Mouse (Mus musculus) T-helper 2 cell (primary cell): ENCODE data around the gene Arid1b.

Experiments used
- in situ Hi-C: fragments of 300-600 bp; cut with MboI, MseI; formaldehyde crosslinking; loops from one replicate; pipeline ENCODE4 v1.15.1; 2025; ENCODE audit warnings: high pct_unique_total_duplicates

The Arid1b gene

DNA sequence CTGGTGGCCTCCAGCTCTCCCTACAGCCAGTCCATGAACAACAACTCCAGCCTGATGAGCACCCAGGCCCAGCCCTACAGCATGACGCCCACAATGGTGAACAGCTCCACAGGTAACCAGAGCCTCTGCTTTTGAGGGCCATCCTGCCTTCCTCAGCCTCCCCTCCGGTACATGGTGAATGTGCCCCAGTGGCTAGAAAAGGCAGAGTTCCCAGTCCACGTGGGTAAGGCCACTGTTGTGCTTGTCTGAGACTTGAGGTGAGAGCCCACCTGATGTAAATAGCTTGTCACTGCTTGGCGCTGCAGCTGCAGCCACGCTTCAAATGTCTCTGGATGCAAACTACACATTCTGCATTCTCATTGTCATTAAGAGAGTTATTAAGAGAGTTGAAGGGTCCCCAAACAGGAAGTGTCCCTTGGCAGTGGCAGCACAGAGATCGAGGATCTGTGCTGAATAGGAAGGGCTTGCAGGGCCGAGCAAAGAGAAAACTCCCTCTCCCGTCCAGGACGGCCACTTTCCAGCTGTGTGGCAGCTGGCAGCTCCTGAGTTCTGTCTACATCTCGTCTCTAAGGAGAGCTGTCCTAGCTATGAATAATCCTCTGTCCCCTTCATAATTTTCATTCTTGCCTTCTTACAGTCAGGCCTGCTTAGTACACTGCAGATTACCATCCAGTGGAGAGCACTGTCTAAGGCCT, 311.8 kb downstream of the Arid1b start:
- in situ Hi-C loops, result no loop called here

DNA sequence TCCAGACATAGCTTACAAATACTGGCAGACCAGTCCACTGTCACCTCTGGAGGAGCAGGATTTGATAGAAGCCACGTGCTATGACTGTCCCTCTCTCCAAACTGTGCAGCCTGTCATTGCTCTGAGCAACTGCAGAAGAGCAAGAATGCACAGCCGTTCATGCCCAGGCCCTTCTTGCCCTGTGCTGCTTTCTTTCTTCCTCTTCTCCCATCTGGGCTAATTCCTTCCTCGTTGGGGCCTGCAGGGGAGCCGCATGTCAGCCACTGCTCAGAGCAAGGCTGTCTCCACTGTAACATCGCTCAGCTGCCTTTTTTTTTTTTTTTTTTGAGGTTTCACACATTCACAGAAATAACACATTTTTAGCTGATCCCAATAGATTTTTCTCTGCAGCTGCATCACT, 315.8 kb downstream of the Arid1b start:
- in situ Hi-C loops, result no loop called here

DNA sequence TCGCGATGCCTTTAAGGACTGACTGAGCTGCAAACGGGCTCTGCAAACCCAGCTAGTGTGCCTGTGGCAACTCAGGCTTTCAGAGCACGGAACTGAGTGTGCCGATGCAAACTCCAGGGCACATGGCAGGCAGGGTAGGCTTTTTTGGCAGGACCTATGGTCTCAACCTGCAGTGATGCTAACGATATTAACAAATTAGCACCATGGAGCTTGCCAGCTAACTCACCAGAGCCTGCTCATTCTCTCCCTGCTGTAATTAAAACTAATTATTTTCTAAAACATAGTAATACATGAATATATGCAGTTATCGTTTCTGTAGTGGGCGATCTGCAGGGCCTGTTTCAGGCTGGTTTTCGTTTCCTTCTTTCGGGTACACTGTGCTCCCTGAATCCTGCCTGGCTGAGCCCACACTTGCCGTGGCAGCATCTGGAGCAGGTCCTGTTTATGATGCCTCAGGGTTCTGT, 316.3 kb downstream of the Arid1b start:
- in situ Hi-C loops, result no loop called here

DNA sequence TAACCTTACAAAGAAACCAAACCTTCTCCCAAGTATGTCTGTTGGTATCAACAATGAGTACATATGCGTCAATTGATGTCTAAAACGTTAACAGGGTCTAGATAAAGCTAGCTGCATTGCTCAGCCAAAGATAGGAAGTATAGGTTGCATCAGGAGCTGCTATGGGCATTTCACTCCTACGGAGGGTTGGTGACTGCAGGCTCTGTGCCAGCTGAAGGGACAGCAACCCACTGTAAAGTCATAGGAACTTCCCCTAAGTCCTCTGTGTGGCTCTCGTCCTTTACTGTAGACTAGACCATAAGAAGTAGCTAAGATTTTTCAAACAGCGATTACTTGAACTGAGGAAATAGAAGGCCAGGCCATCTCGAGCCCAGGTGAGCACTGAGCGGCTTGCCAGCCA, 316.9 kb downstream of the Arid1b start:
- in situ Hi-C loops, result no loop called here

DNA sequence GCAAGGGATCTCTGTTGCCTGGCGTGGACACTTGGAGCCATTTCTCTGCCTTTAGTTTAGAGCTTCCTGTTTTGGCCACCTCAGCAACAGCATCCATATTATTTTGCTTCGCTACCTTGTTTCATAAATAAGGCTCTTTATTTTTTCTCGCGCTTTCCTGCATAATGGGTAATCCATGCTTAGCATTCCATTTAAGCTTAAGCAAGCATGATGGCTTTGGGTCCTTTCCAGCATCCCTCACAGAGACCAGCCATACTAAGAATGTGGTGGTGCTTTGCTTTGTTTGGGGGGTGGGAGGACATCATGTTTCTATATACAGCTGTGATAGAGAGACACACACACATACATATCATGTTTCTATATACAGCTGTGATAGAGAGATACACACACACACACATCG, 318.2 kb downstream of the Arid1b start:
- in situ Hi-C loops, result no loop called here

DNA sequence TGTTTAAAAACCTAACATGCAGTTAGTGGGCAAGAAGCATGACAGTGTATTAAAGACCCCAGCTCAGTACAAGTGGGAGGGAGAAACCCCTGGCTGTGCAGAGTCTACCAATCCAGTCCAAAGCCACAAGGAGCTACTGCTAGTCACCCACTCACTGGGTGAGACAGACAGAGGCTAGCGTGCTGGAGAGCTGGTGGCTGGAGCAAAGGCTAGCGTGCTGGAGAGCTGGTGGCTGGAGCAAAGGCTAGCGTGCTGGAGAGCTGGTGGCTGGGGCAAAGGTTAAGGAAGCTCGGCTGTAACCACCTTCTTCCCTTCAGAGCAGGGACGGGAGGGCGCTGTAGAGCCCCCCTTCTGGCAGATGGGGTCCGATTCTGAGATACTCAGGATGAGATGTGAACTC, 320.6 kb downstream of the Arid1b start:
- in situ Hi-C loops, result no loop called here

DNA sequence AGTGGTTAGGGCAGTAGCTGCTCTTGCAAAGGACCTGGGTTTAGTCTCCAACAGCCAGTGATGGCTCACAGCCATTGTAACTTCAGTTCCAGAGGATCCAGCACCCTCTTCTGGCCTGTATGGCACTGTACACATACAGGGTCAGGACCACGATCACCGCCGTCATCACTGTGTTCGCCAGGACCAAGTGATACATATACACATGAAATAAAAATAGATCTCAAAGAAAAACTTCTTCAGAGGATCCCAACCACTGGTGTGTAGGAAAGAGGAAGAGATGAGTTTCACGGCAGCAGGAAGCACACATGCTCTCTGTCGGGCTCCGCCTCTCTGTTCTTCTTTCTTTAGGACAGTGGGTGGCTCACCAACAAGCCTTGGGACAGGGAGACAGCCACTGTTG, 322.4 kb downstream of the Arid1b start:
- in situ Hi-C loops, result no loop called here

DNA sequence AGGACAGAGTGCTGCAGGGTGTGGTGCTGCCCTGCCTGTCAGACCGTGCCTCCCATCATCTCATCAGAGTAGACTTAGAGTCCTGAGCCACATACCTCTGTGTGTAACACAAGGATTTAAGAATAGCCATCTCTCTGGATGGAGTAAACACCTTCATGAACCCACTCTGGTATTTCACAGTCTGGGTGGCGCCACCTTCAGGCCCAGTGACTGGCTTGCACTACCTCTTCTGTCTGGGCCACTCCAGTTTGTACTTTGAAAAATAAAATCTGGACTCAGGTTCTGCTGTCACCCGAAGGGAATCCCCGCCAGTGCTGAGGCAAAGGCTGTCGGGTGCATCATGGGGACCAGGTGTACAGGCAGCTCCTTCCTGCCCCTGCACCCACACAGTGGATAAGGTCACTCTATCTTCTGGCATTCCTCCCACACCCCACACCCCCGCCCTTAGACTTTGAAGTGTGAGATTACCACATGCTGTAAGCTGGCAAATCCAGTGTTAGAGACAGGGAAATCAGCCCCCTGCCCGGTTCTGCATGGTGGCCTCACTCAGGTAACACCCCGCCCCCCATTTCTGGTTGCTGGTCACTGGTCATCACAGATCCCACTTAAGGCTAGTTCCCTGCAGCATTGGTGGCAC, 327.6 kb downstream of the Arid1b start:
- in situ Hi-C loops, result no loop called here

DNA sequence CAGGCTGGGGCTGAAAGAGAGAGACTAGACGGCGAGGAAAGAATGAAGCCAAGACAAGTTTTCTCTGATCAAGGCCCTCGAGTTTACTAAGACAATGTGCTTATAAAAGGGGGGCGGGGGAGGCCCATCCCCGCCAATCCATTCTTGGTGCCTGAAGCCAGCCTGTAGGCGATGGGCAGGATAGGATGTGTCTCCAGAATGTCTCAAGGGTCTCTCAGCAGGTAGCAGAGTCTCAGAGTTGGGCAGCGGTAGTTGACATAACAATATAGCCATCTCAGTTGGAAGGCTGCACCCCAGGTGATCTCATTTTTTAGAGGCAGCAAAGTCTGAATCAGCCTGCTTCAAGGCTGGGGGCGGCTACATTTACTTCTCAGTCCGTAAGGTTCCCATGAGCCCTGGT, 328.5 kb downstream of the Arid1b start:
- in situ Hi-C loops, result no loop called here

DNA sequence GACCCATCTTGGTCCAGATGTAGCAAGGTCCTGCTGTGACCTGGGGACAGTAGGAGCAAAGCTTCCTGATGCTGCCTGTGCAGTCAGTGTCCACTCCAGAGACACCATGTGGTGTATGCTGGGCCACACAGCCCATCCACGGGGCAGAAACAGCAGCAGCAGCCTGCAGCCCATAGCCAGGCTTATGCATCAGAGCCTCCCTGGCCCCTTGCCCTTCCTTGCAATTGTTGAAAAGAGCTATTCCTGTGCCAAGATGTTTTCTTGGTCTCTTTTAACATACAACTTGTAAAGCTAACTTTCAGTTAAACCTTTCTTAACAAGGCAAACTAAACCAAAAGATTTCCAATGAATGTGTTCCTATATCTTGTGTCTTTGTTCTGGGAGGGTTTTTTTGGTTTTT, 329.6 kb downstream of the Arid1b start:
- in situ Hi-C loops, result no loop called here

DNA sequence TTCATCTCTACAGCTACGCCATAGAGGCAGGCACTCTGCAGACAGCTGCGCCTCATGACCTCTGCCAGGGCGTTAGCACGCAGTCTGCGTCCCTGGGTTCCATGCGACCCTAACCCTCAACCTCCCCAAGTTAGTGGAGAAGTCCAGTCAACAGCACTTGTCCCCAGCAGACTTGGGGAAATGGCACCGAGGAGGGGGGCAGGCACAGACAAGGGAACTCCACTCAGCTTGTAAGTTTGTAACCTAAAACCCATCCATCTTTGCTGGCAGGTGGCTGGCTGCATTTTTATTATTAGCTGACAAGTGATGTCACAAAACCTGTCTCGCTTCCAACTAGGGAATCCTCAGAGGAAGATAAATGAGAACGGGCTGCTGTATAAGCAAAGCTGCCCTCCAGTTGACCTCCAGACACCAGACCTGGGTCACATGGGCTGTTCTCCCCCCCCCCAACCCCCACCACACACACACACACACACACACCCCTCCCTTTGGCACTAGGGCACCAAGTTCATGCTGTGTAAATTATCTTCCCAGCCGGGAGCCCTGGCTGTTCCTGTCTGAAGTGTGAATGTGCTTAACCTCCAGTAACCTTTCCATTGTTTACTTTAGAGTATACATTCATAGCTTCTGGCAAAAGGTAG, 330.2 kb downstream of the Arid1b start:
- in situ Hi-C loops, result no loop called here

DNA sequence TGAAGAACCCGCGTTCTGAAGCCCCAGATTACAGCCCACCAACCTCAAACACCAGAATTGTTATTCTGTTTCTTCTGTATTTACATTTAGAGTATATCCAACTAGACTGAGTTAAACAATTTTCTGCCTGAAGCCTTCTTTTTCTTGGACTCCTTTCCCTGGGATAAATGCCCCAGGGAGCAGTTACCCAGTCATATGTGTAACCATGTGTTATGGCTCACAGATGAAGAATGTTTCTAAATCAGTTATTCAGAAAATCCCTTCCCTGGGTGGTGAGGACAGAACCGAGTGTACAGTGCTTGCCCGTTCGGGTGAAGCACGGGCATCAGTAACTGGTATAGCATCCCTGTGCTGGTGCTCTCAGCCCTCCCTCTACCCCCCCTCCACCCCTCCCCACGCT, 332.6 kb downstream of the Arid1b start:
- in situ Hi-C loops, result no loop called here

DNA sequence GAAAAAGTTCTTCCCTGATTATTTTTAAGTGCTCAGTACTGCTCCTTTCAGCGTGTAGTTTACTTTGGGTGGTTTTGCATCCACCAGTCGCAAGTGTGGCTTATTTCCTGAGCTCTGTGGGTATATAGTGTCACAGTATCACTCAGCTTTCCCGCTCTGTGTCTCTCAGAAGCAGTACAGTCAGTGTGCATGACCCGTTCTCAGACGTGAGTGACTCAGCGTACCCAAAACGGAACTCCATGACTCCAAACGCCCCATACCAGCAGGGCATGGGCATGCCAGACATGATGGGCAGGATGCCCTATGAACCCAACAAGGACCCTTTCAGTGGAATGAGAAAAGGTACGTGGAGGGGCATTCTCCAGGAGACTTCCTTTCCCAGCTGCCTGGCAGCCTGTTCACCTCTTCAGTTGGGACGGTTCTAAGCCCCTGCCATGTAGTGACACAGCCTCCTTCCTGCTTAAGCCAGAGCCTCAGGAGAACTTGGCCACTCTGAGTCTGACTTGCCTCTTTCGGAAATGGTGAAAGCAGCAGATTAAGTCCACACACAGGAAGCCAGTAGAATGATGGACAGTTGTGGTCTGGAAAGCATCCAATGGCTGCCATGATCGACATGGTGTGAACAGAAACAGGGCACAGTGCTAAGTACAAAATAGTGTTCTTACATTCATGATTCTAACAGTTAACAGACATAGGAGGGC, 333.5 kb downstream of the Arid1b start:
- in situ Hi-C loops, result no loop called here

DNA sequence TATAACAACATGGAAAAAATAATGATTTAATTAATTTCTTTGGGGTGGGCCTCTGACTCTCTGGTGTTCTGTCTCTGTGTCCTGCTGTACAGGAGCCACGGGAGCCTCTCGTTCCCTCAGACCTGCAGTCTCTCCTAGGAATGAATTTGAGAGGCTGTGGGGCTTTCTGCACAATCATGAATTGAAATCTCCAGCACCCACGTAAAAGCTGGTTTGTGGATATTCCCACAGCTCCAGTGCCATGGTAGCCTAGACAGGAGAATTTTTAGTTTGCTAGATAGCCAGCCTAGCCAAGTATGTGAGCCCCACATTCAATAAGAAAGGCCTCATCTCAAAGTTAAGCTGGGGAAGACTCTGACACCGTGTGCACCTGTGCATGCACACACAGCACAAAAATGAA, 335.3 kb downstream of the Arid1b start:
- in situ Hi-C loops, result no loop called here

DNA sequence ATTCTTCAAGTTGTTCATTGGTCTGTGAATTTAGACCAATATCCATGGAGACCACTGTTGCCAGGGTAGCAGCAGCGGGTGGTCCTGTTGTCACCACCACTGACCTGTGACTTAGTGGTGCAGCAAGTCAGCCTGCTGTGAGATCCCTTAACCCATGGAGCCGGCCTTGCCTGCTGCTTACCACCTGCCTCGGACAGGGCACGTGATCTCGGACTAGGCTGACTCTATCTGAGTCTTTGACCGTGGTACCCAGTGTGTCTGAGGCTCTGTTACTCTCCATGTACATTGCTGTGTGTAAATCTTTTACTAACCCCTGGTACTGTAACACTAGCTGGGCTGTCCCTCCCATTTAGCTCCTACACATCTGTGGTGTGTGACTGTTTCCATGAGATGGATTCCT, 335.9 kb downstream of the Arid1b start:
- in situ Hi-C loops, result no loop called here

DNA sequence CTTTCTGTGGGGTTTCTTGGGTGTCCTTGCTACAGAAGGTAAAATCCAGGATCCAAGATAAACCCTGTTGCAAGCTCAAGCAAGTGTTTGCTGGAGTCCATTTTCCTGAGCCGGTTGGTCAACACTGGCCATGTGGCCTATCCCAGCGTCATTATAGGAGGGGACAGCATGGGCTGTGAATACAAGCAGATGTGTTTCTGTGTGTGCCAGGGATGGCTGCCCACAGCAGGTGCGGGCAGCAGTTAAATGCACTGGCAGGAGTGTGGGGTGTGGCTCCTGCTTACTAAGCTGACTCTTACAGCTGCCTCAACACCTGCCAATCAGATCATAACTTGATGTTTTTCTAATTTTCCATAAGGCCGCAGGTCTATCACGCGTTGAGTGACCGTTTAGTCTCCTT, 336.5 kb downstream of the Arid1b start:
- in situ Hi-C loops, result no loop called here

DNA sequence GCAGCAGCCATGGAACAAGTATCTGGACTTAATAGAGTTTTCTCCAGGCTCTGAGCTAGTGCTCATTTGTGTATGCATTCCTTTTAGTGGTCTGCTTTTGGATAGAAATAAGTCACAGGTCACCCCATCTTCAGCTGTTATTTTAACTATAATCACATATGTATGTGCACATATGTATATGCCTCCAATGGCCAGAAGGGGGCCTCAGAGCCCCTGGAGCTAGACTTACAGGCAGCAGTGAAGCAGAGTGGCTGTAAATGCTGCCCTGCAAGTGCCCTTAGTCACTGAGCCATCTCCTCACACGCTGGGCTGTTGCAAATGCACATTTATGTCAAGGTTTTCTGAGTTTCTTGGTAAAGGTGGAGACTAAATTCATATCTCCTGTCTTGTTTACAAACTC, 337.3 kb downstream of the Arid1b start:
- in situ Hi-C loops, result no loop called here

DNA sequence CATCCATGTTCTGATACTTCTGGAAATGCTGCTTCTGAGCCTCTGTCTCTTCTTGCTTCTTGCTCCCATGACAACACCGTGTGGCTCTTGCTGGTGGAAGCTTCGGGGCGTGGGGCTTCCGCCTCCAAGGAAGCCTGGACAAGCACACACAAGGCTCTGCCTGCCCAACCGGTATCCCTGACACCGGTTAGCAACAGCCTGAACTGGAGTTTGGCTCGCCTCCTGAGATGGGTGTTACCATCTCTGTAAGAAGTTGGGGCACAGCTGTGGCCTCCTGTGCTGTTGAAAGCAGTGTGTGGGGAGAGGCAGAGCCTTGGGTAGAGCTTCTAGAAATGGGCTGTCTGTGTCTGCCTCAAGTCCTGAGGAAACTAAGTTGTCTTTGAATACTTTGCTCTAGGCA, 340.4 kb downstream of the Arid1b start:
- in situ Hi-C loops, result no loop called here

DNA sequence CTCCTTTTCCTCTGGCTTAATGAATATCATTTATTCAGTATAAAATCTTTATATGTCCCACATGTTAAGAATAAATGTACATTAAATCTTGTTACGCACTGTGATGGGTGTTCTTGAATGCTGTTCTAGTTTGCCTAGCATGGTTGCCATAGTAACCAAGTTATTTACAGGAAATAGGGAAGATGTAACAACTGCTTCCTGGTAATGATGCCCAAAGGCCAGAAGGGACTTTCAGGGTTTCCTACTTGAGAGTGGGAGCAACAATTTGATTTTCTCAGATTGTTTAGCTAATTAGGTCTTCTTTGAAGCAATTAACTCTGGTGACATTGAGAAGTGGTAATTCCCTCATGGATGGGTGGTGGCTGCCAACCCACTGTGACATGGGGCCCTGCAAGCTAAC, 350.3 kb downstream of the Arid1b start:
- in situ Hi-C loops, result no loop called here

DNA sequence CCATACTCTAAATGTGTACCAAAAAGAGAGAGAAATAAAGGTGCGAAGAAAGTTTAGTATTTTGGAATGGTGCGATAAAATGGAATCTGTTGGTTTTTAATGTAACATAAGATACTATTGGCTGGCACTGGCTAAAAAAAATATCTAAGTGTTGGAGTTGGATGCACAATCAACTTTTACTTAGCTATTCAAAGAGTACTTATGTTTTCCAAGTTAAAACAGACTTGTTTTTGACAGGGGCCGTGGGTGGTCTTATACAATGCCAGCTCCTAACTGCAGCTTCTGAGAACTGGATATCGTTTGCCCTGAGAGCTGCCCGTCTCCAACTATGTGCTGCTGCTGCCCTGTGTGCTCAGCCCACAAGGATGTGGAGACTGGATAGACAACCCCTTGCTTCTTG, 351.7 kb downstream of the Arid1b start:
- in situ Hi-C loops, result no loop called here

DNA sequence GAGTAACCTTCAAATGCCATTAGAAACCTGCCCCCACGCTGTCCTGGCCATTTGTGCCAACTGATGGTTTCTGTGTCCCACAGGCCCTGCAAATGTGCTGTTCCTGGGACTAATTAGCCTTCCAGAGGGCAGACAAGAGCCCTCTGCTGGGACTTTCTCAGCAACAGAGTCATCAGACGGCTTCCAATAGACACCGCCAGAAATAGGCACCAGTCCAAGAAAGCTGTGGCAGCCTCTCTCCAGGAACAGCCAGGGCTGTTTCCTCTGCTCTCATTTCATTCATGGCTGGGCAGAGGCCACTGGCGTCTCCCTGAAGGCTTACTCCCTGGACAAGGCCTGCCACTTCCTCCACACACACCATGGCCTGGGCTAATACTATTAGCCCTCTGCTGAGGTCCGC, 358.8 kb downstream of the Arid1b start:
- in situ Hi-C loops, result no loop called here

DNA sequence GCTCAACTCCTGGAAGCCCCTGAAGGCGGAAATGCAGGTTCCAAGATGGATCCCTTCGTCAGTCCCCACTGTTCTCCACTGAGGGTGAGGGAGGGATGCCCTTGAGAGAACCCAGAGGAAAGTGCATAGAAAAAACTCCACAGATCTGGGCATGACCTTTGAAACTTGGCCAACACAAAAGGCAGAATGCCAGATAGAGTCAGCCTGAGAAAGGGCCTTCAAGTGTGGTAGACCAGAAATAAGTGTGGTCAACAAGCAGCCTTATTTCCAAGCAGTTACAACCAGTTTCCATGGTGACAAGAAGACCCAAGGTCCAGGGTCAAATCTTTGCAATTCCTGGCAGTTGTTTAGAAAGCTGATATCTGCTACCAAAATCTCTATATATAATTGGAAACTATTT, 366.6 kb downstream of the Arid1b start:
- in situ Hi-C loops, result no loop called here

DNA sequence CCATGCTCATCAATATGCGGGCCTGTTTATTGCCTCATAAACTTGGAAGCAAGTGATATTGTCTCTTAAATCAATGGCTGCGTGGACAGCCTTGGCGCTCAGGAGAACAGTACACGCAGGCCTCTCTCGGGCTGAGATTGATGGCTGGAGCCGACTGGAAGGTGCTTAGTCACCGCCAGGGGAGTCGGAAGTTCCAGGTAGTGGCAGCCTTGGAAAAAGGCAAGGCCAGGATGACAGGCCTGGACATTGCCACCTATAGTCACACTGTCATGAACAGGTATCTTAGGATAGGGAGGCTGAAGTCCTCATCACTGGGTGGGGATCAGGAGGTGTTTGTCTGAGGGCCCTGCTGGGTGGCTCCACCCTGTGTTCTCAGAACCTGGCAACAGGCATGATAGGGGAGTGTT, 371.9 kb downstream of the Arid1b start:
- in situ Hi-C loops, result no loop called here
